Mouse (Mus musculus) fibroblast of lung, adult 2 months (primary cell): ENCODE data around the gene Tnfrsf25.

ENCODE experiments used
- DNase-seq: peaks from one replicate; pipeline ENCODE4 v3.0.0-alpha.2; 2011; ENCODE audit warnings: low read depth

Gene Tnfrsf25

DNA sequence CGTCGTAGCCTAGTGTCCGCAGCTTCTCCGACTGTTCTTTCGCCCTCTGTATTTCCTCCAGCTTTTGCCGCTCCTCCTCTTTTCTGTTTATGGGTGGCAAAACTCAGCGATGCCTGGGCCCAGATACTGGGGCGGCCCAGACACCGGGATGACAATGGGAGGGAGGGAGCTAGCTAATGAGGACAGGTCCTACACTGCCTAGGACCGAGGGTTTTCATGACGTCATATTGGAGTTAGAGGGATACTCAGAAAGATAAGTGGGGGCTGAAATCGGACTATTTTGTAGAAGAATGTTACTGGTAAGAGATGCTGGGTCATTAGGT, 5.4 kb downstream of the Tnfrsf25 start:
- no peak for DNase-seq

DNA sequence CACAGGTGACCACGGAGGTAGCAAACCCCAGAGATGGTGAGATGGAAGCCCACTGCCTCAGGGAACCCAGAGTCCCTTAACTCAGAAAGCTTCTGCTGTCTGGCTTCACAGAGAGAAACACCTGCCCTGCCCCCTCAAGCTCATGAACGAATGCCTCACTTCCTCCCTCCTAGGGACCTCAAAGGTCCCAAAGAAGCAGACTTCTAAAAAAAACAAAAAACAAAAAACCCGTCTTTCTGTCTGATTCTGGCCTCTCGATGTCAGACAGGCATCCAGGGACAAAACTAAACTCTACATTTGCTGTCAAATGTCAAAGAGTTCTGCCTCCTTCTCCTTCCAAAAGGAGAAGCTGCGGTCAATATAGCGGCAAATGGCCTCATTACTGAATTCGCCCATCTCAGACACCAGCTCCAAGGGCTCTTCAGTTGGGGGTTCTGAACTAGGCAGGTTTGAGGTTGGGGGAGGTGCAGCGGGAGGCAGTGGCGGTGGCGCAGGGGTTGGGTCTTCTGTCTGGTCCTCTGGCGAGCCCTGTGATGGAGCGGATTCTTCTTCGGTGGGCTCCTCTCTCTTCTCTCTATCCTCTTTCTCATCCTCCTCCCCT, 8.7 kb downstream of the Tnfrsf25 start:
- DNase-seq: no peak

- DNase-seq: no peak
Observed at GRCm38 (mm10) chr4:152125161-152126025, 9.7 kb downstream of the Tnfrsf25 start.

GRCm38 (mm10) chr4:152126026-152126920, 10.5 kb downstream of the Tnfrsf25 start:
- no peak for DNase-seq

DNA sequence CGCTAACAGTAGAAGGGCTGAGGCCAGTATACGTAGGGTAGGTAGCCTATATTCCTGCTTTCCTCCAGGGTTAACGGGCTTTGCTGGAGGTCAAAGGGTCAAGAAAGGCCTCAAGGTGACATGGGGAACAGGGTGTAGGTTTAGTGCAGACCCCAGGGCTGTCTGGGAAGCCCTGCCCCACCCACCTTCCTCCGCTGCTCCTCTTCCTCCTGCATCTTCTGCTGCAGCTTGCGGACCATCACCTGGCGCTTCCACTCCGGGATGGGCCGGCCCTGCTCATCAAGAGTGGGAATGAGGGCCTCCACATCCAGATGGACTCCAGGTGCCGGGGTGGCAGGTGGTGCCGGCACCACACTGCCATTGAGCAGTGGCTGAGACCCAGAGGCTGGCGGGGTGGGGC, 12.2 kb downstream of the Tnfrsf25 start:
- no peak for DNase-seq

- DNase-seq: no peak
Observed at GRCm38 (mm10) chr4:152128784-152129183, 13.1 kb downstream of the Tnfrsf25 start.

DNA sequence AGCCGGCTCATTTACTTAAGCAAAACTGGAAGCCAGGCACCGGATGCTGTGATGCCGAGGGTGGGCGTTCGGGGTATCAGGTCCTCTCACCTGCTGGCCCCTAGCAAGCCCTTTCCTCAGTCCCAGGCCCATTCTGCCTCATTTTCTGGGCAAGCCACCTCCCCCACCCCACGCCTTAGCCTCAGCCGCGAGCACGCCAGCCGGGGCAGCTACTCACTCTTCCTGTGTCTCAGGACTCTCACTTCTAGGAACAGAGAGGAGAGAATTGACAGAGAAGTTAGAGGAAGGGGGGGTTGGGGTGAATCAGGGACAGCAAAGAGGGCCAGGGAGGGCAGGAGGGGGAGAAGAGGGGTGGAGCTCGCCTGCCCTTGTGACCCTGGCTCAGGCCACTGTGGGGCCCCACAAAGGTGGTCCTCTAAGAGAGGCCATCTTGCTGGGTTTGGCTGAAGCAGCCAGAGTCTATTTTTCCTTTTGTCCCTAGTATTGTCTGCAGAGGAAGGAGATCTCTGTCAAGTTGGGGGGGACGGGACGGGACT, 13.7 kb downstream of the Tnfrsf25 start:
- no peak for DNase-seq

- DNase-seq: no peak
Observed at GRCm38 (mm10) chr4:152130771-152131653, 15.3 kb downstream of the Tnfrsf25 start.

DNA sequence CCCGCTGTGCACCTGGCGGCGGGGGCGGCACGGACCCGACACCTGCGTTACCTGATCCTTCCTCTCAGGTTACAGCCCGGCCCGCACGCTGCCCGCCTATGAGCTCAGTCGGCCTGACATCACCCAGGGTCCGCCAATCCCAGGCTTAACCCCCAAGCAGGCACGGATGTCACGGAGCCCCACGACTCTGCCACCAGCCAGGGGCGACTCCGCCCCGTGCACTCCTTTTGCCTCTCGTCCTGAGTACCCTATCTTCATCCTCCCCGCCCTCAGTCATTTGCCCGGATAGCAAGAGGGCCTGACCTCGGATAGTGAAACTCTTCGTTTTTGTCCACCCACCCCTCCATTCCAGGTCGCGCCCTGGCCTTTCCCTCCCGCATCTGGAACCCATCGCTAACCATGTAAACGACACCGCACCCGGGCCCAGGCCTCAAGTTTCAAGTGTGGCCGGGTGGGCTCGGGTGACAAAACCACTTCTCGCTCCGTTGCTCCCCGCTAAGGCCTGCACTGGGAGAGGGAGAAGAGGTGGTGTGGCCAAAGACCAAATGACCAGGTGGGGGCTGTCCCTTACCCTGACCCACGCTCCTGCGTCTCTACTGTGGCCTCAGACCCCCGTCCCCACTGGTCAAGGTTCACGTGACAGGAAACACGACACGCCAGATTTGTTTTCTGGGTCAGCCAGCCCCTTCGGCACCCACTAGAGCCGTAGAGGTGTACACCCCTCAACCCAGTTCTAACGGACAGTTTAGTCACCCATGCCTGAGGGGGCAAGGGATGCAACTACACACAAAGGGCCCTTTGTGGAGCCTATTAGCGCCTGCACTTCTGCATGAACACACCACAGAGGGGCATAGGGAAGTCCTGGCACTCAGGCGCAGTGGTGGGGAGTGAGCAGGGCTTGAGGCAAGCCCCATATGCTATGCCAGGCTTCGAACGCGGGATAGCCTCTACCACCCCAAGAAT, 16.4 kb downstream of the Tnfrsf25 start:
- DNase-seq: no peak

- no peak for DNase-seq
Observed at GRCm38 (mm10) chr4:152132772-152133169, 17.0 kb downstream of the Tnfrsf25 start.

- DNase-seq: no peak
Observed at GRCm38 (mm10) chr4:152133213-152133612, 17.5 kb downstream of the Tnfrsf25 start.

DNA sequence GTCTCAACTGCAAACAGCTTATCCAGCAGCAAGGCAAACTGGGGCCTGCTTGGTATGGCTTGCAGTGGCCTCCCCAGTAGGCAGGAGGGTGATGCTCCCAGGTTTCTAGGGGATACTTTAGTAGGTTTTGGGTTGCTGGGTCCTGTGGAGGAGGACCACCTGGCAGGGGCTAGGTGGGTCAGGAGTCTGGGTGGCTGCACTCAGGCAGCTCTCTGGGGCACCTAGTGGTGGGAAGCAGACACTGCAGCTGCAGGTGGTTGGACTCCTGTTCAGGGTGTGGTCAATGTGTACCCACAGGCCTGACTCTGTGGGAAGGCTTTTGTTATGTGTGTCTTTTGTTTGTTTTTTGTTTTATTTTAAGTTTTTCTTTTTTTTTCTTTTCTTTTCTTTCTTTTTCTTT, 18.8 kb downstream of the Tnfrsf25 start:
- no peak for DNase-seq

DNA sequence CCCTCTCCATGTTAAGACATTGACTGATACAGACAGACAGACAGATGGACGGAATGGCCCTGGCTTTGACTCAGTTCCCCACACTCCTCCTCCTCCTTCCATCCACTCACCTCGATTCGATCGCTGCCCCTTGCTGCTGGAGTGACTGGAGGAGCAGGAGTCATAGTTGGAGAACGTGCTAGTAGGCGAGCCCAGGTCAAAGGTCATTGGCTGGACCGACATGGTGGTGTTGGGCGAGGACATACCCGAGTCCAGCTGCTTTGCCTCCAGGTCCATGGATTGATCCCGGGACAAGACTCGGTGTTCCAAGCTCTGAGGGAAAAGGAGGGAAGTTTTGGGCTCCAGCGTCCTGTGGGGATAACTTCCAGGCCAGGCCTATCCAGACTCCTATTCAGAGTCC, 19.6 kb downstream of the Tnfrsf25 start:
- no peak for DNase-seq

GRCm38 (mm10) chr4:152136112-152136875, 20.6 kb downstream of the Tnfrsf25 start:
- DNase-seq: no peak

DNA sequence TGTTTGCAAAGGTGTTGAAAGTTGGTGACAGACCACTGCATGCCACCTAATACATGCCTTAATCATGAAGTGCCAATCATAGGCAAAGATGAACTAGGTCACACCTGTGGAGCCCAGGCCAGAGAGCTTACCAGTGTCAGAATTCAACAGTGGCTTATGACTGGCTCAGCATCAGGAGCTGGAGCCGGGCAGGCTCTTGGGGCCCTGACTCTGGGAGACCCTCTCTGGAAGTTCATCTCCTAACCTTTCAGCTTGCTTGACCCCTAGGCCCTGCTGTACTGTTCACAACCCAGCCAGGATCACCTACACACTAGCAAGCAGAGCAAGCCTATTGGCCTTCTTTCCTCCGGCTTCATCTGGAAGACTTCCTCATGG, 21.1 kb downstream of the Tnfrsf25 start:
- no peak for DNase-seq

DNA sequence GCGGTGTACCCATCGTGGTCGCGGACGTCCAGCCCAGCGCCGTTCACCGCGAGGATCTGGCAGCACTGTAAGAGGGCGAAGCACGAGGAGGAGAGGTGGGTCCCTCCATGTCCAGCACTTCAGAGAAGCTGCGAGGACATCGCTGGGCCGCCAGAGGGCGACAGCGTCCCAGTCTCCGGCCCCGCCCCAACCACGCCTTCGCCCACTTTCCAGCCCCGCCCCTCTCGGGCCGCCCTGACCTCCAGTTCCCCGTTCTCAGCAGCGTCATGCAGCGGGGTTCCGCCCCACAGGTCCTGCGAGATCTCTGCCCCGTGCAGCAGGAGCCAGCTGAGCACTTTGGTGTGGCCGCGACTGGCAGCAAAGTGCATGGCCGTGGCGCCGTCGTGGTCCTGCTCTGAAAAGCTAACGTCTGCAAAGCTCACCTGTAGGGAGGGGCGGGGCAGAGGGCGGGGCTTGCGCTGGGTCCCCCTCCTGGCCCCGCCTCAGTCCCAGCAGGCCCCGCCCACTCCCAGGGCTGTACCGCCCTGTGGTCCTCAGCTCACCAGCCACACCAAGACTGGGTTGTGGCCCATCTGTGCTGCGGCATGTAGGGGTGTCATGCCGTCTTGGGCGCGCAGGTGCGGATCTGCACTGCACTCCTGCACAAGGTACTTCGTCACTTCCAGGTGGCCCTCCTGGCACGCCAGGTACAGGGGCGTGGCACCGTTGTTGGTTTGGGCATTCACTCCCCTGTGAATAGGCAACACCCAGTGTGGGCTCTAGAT, 22.9 kb downstream of the Tnfrsf25 start:
- DNase-seq: no peak

- DNase-seq: no peak
Observed at GRCm38 (mm10) chr4:152140441-152140840, 24.7 kb downstream of the Tnfrsf25 start.

DNA sequence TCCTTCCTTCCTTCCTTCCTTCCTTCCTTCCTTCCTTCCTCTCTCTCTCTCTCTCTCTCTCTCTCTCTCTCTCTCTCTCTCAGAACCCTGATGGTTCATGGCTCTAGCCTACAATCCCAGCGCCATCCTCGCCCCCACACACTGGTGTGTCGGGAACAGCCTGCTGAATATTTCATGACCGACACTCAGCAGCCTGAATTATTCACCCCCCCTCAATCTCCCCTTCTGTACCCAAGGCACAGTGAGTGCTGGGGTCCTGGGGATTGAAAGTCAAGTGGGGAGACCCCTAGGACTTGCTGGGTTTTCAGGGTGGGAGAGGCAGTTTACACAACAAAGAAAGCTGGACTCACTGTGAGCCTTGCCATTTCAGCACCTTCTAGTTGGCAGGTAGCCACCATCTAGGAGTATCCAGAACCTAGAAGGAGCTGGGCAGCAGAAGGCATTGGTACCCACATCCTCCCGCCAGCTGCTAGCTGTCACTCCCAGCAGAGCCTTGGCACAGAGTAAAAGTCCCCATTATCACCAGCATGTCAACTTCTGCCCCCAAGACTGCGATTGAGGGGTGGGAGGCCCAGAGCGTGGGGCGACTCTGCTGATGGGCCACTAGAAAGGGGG, 25.9 kb downstream of the Tnfrsf25 start:
- no peak for DNase-seq
